Mouse (Mus musculus): ENCODE data around the gene Phf11b.
A peak's percentile ranks its signal among the peaks of the same experiment; 100 is the strongest.
"Not testable (repeated sequence)": the region's sequence is repeated elsewhere in the genome, so short reads cannot be mapped to it uniquely, and the experiment has no call there.

Gene Phf11b

GRCm38 (mm10) chr14:59341189-59341588, at the start of gene Phf11b:
Gene Phf11b, minus strand, starts transcription at chr14:59341351.
- DNase-seq, result not testable (repeated sequence)

- not testable (repeated sequence) for DNase-seq
Measured at GRCm38 (mm10) chr14:59390181-59390580, 49.0 kb upstream of the Phf11b start.

DNA sequence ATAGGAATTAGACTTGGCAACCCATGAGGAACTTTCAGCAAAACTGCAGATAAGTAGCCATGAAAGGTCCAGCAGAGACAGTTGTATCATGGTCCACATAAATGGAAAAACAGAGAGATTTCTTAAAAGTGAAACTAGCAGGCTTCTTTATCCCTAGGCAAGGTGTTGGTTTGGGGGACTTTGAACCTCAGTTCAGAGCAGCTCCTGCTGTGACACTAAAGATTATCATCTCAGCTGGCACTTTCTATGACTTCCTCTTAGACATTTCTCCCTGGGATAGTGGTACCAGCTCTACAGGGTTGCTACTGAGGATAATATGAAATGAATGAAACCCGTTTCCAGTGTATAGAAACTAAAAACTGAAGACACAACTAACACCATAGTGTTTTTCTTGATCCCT, 48.4 kb upstream of the Phf11b start:
- no peak for DNase-seq

GRCm38 (mm10) chr14:59370348-59371068, 29.4 kb upstream of the Phf11b start:
- DNase-seq, result no peak

DNA sequence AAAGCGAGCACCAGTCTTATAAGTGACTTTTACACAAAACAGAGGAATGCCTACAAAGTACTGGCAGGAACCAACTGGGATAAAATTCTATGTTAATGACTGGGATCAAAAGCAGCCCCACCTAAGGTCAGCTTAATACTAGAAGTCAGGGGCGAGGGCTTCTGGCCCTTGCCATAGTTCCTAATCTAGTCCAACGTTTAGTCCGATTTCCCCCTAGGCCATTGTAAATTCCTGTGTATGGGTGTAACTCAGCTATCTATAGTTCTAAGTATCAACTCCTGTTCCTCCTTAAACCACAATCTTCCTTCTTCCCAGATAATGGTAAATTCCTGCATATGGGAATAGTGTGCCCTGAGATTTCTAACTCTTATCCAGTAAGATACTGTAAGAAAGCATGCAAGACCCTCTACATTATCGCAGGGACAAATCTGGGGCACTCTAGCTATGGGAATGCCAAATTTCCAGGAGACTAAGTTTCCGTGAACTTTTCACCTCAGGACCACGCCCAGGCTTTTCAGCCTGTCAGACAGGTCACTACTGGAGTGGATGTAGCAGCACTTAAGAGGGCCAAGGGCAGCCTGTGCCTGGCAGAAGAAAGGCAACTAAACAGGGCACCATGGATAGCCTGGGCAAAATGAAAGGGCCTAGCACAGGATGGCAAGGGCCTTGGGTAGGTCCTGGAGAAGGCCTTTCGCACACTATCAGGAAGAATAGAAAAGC, 25.4 kb upstream of the Phf11b start:
- no peak for DNase-seq

GRCm38 (mm10) chr14:59365244-59365644, 24.1 kb upstream of the Phf11b start, which contains the start of gene Phf11d:
Gene Phf11d, minus strand, starts transcription at chr14:59365470.
- DNase-seq, result no peak

DNA sequence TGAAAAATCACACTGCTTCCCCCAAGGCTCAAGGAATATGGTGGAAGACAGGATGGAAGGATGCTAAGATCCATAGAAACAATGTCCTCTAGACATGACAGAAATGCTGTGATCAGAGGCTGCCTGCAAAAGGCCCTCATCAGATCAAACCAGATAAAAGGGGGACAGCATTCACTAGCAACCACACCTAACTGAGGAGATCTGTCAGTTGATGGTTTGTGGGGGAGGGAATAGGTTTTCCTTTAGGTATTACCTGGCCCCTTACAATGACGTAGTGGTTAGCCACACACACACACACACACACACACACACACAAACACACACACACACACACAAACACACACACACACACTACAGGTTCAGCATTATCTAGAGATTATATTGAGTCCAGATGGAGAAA, 1.6 kb downstream of the Phf11b start:
- DNase-seq, result no peak

DNA sequence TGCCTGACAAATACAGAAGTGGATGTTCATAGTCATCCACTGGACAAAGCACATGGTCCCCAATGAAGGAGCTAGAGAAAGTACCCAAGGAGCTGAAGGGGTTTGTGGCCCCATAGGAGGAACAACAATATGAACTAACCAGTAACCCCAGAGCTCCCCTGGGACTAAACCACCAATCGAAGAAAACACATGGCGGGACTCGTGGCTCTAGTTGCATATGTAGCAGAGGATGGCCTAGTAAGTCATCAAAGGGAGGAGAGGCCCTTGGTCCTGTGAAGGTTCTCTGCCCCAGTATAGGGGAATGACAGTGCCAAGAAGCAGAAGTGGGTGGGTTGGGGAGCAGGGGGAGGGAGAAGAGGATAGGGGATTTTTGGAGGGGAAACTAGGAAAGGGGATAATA, 5.1 kb downstream of the Phf11b start:
- DNase-seq, result not testable (repeated sequence)

GRCm38 (mm10) chr14:59330499-59330898, 10.7 kb downstream of the Phf11b start:
- peak; percentile 5 for DNase-seq

DNA sequence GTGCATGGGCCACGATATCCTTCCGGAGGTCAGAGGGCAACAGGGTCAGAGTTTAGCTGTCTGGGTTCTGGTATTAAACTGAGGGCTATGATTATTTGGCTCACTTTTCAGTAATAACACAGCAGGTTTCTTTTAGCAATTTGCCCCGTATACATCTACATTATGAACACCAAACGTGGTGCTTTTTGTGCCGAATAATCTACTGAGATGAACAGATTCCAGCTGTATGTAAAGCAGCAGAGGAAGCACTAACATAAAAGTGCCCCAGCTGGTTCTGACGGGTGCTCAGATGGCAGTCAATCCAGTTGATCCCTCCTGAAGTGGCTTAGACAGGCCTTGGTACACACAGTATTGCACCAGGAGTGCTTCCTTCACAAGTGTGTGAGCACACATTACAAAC, 21.2 kb downstream of the Phf11b start:
- not testable (repeated sequence) for DNase-seq

GRCm38 (mm10) chr14:59319036-59319435, 22.1 kb downstream of the Phf11b start:
- not testable (repeated sequence) for DNase-seq

DNA sequence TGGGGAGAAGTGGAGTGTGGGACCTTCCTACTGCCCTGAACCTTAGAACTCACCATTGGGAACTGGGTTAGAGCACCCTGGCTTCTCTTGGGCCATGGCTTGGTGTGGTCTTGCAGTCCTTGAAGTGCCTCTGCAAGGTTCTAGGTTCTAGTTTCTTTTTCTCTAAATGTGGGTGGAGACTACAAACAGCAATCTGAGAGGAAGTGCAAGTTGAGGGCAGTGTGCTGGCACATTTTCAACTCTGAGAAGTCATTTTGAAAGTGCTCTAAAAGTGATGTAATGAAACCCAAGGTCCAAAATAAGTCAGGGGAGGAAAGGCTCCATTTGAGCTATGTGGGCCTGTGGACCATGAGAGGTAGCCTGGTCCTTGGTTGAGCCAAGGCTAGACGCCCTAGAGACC, 43.8 kb downstream of the Phf11b start, which contains the start of gene Phf11a:
Gene Phf11a, minus strand, starts transcription at position 132 of the 400 bp plus-strand sequence.
- DNase-seq, result not testable (repeated sequence)

DNA sequence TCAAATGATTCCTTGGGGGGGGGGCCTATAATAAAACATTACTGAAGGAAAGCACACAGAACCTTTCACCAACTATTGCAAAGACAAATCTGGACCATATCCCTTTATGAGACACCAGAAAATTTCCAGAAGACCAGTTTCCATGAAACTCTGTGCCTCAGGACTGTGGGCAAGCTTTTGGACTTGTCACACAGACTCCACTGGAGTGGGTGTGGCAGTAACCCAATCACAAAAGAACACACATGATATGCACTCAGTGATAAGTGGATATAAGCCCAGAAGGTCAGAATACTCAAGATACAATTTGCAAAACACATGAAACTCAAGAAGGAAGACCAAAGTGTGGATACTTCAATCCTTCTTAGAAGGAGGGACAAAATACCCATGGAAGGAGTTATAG, 49.4 kb downstream of the Phf11b start:
- DNase-seq, result not testable (repeated sequence)

DNA sequence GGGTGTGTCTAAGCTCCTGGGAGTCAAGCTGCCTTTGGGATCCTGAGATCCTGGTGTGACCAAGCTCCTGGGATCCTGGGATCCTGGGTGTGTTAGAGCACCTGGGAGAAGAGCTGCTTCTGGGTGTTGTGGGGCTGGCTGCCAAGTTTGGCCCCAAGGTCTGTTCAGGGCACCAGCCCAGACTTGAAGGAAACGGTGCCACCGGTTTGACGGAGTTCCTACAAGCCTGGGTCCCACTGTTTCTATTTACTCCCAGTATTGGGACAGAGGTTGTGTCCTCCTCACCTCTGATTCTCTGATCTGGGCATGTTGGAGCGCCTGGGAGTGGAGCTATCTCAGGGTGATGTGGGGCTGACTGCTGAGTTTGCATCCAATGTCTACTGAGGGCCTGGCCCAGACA, 66.2 kb downstream of the Phf11b start:
- DNase-seq, result not testable (repeated sequence)
